Mouse (Mus musculus) embryo, embryonic 10 days (tissue): ENCODE measurements around the gene Cdca3.
"Not testable (repeated sequence)": the region's sequence is repeated elsewhere in the genome, so short reads cannot be mapped to it uniquely, and the experiment has no call there.

Experiments
- DNase-seq: peaks from one replicate; pipeline ENCODE4 v3.0.0-alpha.2; 2015; ENCODE audit warnings: low spot score

The Cdca3 gene

GRCm38 (mm10) chr6:124828868-124829798, at the start of gene Cdca3, which contains the start of gene Usp5:
Gene Cdca3 (plus strand): TSS chr6:124829547.
Gene Usp5 (minus strand): TSS chr6:124829484.
- peak; percentile 100 for DNase-seq

- peak; percentile 76 for DNase-seq
Measured at GRCm38 (mm10) chr6:124779984-124780416, 49.3 kb upstream of the Cdca3 start.

GRCm38 (mm10) chr6:124780917-124781316, 48.4 kb upstream of the Cdca3 start:
- DNase-seq = no peak

GRCm38 (mm10) chr6:124782436-124782835, 46.9 kb upstream of the Cdca3 start:
- DNase-seq = peak; percentile 68

- no peak for DNase-seq
Measured at GRCm38 (mm10) chr6:124786756-124787420, 42.5 kb upstream of the Cdca3 start.

- DNase-seq = no peak
Measured at GRCm38 (mm10) chr6:124787722-124788121, 41.6 kb upstream of the Cdca3 start.

GRCm38 (mm10) chr6:124789519-124789918, 39.8 kb upstream of the Cdca3 start:
- DNase-seq = no peak

- no peak for DNase-seq
Measured at GRCm38 (mm10) chr6:124790121-124790520, 39.2 kb upstream of the Cdca3 start.

- no peak for DNase-seq
Measured at GRCm38 (mm10) chr6:124791911-124792310, 37.4 kb upstream of the Cdca3 start.

- no peak for DNase-seq
Measured at GRCm38 (mm10) chr6:124795781-124796180, 33.6 kb upstream of the Cdca3 start.

- DNase-seq = no peak
Measured at GRCm38 (mm10) chr6:124796200-124796599, 33.1 kb upstream of the Cdca3 start.

- peak; percentile 40 for DNase-seq
Measured at GRCm38 (mm10) chr6:124802400-124802799, 26.9 kb upstream of the Cdca3 start.

- DNase-seq = no peak
Measured at GRCm38 (mm10) chr6:124803061-124803460, 26.3 kb upstream of the Cdca3 start.

GRCm38 (mm10) chr6:124803691-124804090, 25.7 kb upstream of the Cdca3 start:
- DNase-seq = not testable (repeated sequence)

GRCm38 (mm10) chr6:124804341-124804740, 25.0 kb upstream of the Cdca3 start:
- DNase-seq = no peak

- peak; percentile 94 for DNase-seq
Measured at GRCm38 (mm10) chr6:124805341-124806321, 23.7 kb upstream of the Cdca3 start.

GRCm38 (mm10) chr6:124806446-124807140, 22.8 kb upstream of the Cdca3 start:
- no peak for DNase-seq

GRCm38 (mm10) chr6:124807366-124807765, 22.0 kb upstream of the Cdca3 start:
- no peak for DNase-seq

GRCm38 (mm10) chr6:124807986-124808357, 21.4 kb upstream of the Cdca3 start:
- DNase-seq = no peak

GRCm38 (mm10) chr6:124808358-124809012, 20.9 kb upstream of the Cdca3 start, which contains the start of gene Spsb2:
Gene Spsb2 (plus strand): TSS chr6:124808661.
- peak; percentile 85 for DNase-seq
